Mouse (Mus musculus): Measurements from ENCODE around the gene Rpp25l. TPM values are rescaled to one million over a fixed set of nuclear protein-coding genes. Genes with fewer than 3 reads are reported as not detected.

The Rpp25l gene
- polyA plus RNA-seq, 1 experiment from 2014 or later = 62.2 TPM

DNA sequence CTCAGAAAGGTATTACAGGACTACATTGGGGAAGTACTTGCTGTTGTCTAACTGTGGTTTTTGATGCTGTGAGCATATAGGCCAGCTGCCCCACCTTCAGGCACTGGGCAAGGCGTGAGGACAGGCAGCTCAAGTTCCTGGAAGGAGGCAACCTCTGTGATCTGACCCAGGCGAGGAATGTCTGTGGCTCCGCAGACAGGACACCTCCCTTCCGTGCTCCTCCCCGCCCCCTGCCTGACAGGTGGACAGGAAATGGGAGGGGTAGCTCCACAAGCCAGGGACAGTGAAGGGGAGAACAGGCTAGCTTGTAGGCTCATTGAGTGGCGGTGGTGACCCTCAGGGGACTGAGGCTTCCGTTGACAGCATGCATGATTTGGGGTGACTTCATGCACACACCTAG lies 48.8 kb downstream of the Rpp25l start:
- Histone ChIP-seq H3K9me3 (ENCODE audit: control insufficient read depth, low read length) (no peaks in the 10 kb centered on the region), H3K9ac (replicated peaks; ENCODE audit: low read length) (no peak overlapping the region; the same call in 1 of the 2 replicates), H3K4me2 (ENCODE audit: low read length) (no peak overlapping the region), H3K4me3 (replicated peaks; ENCODE audit: low read depth, low read length) (no peak overlapping the region), H3K4me1 (ENCODE audit: control insufficient read depth, insufficient read depth, low read length) (peaks cover 26% of the 10 kb centered on the region), H3K27ac (replicated peaks; ENCODE audit: low read depth, low read length) (0 out of 2 replicates have a peak overlapping the region, but pooled peaks have one; percentile 20), H3K36me3 (ENCODE audit: control insufficient read depth, insufficient read depth, low read length) (peaks cover 46% of the 10 kb centered on the region), H3K27me3 (ENCODE audit: control insufficient read depth, insufficient read depth, low read length) (no peaks in the 10 kb centered on the region)
- ATAC-seq (ENCODE audit: low FRiP score, low TSS enrichment) (no peak), DNase-seq (no peak)
- WGBS = 68% methylated on average over 7 of the region's 7 CpGs

DNA sequence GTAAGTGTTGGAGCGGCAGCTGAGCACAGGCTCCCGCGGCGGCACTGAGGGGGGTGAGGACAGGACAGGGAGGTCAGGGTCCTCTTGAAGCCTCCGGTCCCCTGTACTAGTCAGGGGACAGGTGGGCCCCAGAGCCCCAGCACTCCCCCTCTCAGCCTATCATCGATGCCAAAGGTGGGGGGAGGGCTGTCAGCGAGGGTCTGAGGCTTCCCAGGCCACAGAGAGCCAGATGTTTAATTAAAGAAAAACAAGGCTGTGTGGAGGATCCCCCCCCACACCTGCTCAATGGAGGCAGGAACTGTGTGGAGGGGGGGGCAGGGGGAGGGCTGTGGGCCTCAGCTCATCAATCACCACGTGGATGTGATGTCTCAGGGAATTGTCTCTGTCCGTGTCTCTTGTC lies 49.7 kb downstream of the Rpp25l start:
- no peak overlapping the region for H3K9ac ChIP-seq (replicated peaks; ENCODE audit: low read length)
- H3K27me3 ChIP-seq (ENCODE audit: control insufficient read depth, insufficient read depth, low read length) = no peaks in the 10 kb centered on the region
- no peak overlapping the region for H3K27ac ChIP-seq (replicated peaks; ENCODE audit: low read depth, low read length)
- H3K4me2 ChIP-seq (ENCODE audit: low read length) = no peak overlapping the region
- peaks cover 37% of the 10 kb centered on the region for H3K36me3 ChIP-seq (ENCODE audit: control insufficient read depth, insufficient read depth, low read length)
- DNase-seq = no peak
- no peak overlapping the region for H3K4me3 ChIP-seq (replicated peaks; ENCODE audit: low read depth, low read length)
- no peak for ATAC-seq (ENCODE audit: low FRiP score, low TSS enrichment)
- H3K9me3 ChIP-seq (ENCODE audit: control insufficient read depth, low read length) = no peaks in the 10 kb centered on the region
- H3K4me1 ChIP-seq (ENCODE audit: control insufficient read depth, insufficient read depth, low read length) = peaks cover 34% of the 10 kb centered on the region
- WGBS = 63% methylated on average over 9 of the region's 9 CpGs

DNA sequence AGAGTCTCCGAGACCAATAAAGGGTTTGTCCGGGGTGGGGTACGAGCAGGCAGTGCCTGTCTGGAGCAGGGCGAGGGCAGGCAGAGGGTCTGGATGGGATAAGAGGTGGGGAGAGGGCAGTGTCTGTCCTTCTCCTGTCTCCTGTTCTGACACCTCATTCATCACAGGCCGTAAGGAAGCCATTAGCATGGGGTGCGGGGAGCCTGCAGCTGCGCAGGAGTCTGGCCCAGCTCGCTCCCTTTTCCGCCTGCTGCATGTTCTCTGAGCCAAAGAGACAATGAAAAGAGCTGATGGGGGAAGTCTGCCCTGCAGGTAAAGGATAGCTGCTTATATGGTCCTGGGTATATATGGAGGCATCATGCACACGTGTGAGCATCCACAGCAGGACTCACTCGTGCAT lies 50.6 kb downstream of the Rpp25l start:
- DNase-seq (no peak), ATAC-seq (ENCODE audit: low FRiP score, low TSS enrichment) (no peak)
- Histone ChIP-seq H3K9me3 (ENCODE audit: control insufficient read depth, low read length) (no peaks in the 10 kb centered on the region), H3K27ac (replicated peaks; ENCODE audit: low read depth, low read length) (no peak overlapping the region), H3K9ac (replicated peaks; ENCODE audit: low read length) (no peak overlapping the region), H3K4me1 (ENCODE audit: control insufficient read depth, insufficient read depth, low read length) (peaks cover 35% of the 10 kb centered on the region), H3K4me2 (ENCODE audit: low read length) (no peak overlapping the region), H3K36me3 (ENCODE audit: control insufficient read depth, insufficient read depth, low read length) (peaks cover 42% of the 10 kb centered on the region), H3K4me3 (replicated peaks; ENCODE audit: low read depth, low read length) (no peak overlapping the region), H3K27me3 (ENCODE audit: control insufficient read depth, insufficient read depth, low read length) (no peaks in the 10 kb centered on the region)
- WGBS = 85% methylated on average over 11 of the region's 11 CpGs

Other genes starting within 250 kb of the Rpp25l start
- gene Kif24, start 248.6 kb downstream of the Rpp25l start, polyA plus RNA-seq (2014; fragmentation: Nextera tagmentation; extraction: Ambion mirVana) = 3.3 and 3.7 TPM in 2 replicates
- gene Nudt2, start 248.4 kb downstream of the Rpp25l start, polyA plus RNA-seq (2014; fragmentation: Nextera tagmentation; extraction: Ambion mirVana) = 68.4 and 79.9 TPM in 2 replicates
- 7.2 and 8.0 TPM in 2 replicates for gene AI464131, start 210.5 kb downstream of the Rpp25l start, polyA plus RNA-seq (2014; fragmentation: Nextera tagmentation; extraction: Ambion mirVana)
- gene 1110017D15Rik, start 196.2 kb downstream of the Rpp25l start, polyA plus RNA-seq (2014; fragmentation: Nextera tagmentation; extraction: Ambion mirVana) = 12.9 and 13.2 TPM in 2 replicates
- 19.9 and 22.3 TPM in 2 replicates for gene Fam219a, start 144.0 kb downstream of the Rpp25l start, polyA plus RNA-seq (2014; fragmentation: Nextera tagmentation; extraction: Ambion mirVana)
- 2.0 and 2.8 TPM in 2 replicates for gene Dnaic1, start 143.8 kb downstream of the Rpp25l start, polyA plus RNA-seq (2014; fragmentation: Nextera tagmentation; extraction: Ambion mirVana)
- 121 and 154 TPM in 2 replicates for gene Enho, start 73.2 kb downstream of the Rpp25l start, polyA plus RNA-seq (2014; fragmentation: Nextera tagmentation; extraction: Ambion mirVana)
- 23.9 and 46.8 TPM in 2 replicates for gene Cntfr, start 16.4 kb downstream of the Rpp25l start, polyA plus RNA-seq (2014; fragmentation: Nextera tagmentation; extraction: Ambion mirVana)
- gene Il11ra1, start 13.5 kb downstream of the Rpp25l start, polyA plus RNA-seq (2014; fragmentation: Nextera tagmentation; extraction: Ambion mirVana) = 28.1 and 32.1 TPM in 2 replicates
- gene Dctn3, start 9.6 kb upstream of the Rpp25l start, polyA plus RNA-seq (2014; fragmentation: Nextera tagmentation; extraction: Ambion mirVana) = 249 and 299 TPM in 2 replicates
- gene Arid3c, start 17.6 kb upstream of the Rpp25l start, polyA plus RNA-seq (2014; fragmentation: Nextera tagmentation; extraction: Ambion mirVana) = 0.47 and 0.70 TPM in 2 replicates
- gene Galt, start 41.7 kb upstream of the Rpp25l start, polyA plus RNA-seq (2014; fragmentation: Nextera tagmentation; extraction: Ambion mirVana) = 38.8 and 51.5 TPM in 2 replicates
- gene Sigmar1, start 42.6 kb upstream of the Rpp25l start, polyA plus RNA-seq (2014; fragmentation: Nextera tagmentation; extraction: Ambion mirVana) = 52.7 and 55.4 TPM in 2 replicates
- gene Ccl27a, start 60.7 kb upstream of the Rpp25l start, polyA plus RNA-seq (2014; fragmentation: Nextera tagmentation; extraction: Ambion mirVana) = 241 and 335 TPM in 2 replicates
- not detected in 2 replicates for gene Gm21541, start 190.1 kb upstream of the Rpp25l start, polyA plus RNA-seq (2014; fragmentation: Nextera tagmentation; extraction: Ambion mirVana)
- gene Gm20878, start 228.0 kb upstream of the Rpp25l start, polyA plus RNA-seq (2014; fragmentation: Nextera tagmentation; extraction: Ambion mirVana) = 7.1 and 9.2 TPM in 2 replicates